Mouse (Mus musculus) spleen, adult 2 months (tissue): Measurements from ENCODE around the gene Csk.

Experiments used
- CTCF ChIP-seq: fragments of 200-500 bp; IDR thresholded peaks from 2 replicates; pipeline ENCODE4 v1.5.1; 2011; ENCODE audit warnings: mild to moderate bottlenecking, inconsistent platforms; ENCODE audit not compliant: insufficient read depth, insufficient read length, insufficient replicate concordance; ENCODE audit errors: extremely low read depth
- POLR2A ChIP-seq: fragments of 200-500 bp; IDR thresholded peaks from 2 replicates; pipeline ENCODE4 v1.6.1; 2011; ENCODE audit warnings: low read depth, low read length, inconsistent platforms

DNA sequence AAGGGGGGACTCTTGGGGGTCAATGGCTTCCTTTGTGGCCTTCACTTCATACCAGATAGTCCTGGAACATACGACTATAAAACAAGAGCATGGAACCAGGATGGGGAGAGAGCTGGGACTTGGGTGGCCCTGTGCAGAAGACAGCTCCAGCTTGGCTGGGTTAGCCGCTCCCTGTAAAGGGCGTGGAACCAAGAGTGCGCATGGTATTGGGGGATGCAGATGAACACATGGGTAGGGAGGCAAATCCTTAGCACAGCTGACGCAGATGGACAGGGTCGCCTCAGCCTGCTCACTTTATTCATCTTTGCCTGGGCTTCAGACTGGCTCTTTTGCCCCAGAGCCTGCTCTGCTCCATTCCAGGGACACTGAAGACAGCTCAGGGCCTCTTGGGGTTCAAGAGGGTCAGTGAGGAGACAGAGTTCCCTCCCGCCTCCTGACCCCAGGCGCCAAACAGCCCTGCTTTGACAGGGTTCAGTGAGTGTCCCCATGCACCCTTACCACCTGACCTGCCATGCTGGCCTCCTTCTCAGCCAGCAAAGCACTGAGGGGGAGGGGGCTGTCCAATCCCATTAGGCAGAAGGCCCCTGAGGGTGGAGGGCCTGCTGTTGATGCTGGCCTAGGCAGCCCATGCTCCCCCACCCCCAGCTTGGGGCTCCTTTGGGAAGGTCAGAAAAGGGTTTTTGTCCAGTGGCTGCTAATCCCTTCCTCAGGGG is 54.4 kb downstream of the Csk start:
- TF ChIP-seq POLR2A (no peak), CTCF (no peak)
